Mouse (Mus musculus) urinary bladder, postnatal 10 days (tissue): ENCODE measurements around the gene Per2.

Experiments
- DNase-seq: peaks from one replicate; pipeline ENCODE4 v3.0.0; 2022; ENCODE audit warnings: low spot score

The Per2 gene

DNA sequence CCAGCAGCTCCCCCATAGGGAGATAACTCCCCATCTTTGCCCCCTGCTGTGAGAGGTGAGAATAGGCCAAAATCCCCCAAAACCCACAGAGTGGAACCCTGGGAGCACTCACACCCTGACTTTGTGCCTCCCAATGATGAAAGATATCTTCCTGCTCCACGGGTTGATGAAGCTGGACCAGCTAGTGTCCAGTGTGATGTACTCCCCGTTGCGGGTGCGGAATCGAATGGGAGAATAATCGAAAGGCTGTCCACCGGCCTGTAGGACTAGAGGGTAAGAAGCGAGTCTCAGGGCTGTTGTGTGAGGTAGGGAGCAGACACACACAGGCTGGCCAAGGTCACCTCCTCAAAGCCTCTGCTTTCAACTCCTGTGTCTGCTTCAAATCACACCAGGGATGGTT is 24.2 kb downstream of the Per2 start:
- DNase-seq = no peak

DNA sequence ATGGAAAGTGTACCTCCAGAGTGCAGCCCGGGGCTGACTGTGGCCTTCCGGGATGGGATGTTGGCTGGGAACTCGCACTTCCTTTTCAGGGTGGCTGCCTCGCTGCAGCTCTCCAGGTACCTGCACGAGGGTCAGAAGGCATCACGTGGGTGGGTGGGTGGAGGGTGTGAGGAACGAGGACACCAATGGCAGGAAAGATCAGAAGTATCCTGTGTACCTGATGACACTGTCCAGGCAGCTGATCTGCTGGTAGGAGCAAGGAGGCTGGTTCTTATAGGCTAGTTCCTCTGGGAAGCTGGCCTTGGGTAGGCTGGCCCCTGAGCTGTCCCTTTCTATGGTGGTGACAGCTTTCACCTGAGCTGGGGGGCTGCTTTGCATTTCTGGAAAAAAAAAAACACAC is 28.4 kb downstream of the Per2 start:
- DNase-seq = no peak

DNA sequence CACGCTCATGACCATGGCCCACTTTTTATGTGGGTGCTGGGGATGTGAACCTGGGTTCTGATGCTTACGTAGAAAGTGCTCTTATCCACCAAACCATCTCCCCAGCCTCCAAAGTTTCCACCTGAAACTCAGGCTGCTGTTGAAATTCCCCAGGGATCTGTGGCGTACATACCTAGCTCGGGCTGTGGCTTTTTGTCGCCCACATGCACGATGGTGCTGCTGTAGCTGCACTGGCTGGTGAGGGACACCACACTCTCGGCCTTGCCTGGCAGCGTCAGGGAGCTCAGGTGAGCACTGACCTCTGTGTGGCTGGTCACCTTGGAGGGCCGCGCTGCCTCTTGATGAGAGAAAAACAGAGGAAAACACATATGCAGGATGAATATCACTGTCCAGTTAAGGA is 29.9 kb downstream of the Per2 start:
- no peak for DNase-seq

DNA sequence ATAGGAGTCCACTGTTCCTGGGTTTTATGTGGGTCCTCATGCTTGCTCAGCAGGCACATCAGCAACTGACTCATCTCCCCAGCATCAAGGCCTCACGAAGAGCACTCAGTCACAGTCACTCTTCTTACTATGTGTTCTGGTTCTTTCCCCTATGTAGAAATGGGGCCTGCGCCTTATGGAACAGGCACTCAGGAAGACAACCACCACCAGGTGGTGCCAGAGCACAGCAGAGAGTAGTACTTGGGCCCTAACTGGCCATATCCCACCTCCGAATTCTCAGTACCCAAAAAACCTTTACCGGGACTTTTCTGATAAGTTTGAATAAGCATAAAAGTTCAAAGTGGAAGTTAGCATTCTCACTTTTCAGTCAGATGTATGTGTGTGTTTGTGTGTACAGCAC is 30.5 kb downstream of the Per2 start:
- DNase-seq = no peak

DNA sequence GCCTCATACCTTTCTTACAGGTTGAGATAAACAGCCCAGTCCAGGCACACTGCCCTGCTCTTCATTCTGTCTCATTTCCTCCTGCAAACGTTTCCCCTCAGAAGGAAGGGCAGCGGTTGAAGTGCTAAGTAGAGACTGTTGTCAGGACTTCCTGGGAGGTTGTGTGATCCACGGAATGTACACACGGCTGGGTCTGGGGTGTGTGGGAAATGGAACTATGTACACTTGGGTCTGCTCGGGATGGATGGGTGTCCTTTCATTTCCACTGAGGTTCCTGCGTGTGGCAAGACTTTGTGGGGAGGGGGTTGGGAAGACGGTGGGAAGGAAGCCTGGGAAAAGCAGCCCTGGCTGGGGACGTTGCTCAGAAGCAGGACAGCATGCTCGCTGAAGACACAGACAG is 32.7 kb downstream of the Per2 start:
- DNase-seq = no peak

DNA sequence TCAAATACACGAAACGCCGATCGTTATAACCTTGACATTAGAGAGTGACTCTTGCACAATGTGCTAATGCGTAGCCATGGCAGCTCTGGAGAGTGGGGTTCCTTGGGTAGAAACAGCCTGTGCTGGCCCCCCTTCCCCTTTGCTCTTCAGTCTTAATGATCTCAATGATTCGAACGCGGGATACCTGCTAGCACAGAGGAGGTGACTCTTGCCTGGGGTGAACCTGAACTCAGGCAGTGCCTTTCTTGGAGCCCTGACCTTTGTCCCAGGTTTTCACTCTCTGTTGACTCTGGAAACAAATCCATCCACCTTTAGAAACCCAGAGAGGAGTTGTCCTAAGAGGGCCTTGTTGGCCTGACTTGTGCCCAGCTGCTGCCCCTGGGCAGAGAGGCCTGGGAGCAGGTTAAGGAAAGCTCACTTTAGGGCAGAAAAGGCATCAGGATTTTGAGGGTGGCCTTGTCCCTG is 38.5 kb downstream of the Per2 start:
- DNase-seq = no peak

DNA sequence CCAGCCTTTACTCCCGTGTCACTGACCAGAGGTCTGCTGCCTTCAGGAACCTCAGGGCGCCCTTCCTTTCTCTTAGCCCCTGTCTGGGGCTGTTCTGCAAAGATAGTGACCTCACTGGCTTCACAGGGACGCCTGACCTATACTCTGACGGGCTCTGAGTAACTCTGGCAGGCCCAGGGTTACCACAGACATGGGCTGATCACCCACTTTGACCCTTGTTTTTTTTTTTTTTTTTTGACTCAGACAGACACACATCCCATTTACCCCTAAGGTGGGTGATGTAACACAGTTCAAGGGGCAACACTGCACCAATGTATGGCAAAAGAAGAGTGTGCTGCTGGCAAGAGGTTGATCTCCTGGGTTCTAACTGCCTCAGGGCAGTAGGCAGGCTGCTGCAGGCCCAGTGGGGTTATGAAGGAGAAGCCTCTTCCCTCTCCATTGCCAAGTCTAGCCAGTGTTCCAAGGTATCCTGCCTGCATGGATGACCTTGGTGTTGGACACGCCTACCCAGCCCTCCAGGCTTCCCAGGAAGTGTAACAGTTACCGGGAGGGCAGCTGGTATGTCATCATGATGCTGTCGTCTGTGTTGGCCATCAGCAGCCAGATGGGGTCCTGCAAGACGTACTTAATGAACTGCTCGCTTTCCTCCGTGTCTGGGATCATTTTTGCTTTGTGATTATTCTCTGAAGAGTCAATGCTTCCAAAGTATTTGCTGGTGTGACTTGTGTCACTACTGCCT is 39.1 kb downstream of the Per2 start:
- no peak for DNase-seq

DNA sequence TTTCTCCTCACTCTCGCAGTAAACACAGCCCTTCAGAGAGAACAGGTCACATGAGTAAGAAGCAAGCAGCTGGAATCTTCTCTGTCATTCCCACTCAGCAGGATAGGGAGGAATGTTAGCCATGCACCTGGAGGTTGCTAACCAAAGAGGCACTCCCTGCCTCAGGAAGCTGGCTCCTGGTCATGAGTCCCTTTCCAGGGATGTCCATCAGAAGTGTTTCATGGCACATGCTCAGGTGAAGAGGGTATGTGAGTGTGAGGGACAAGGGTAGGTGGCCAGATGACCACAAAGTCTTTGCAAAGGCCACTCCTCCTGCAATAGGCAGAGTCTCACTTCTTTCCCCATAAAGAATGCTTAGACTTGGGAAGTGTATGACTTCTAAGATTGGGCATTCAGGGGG is 41.1 kb downstream of the Per2 start:
- no peak for DNase-seq

DNA sequence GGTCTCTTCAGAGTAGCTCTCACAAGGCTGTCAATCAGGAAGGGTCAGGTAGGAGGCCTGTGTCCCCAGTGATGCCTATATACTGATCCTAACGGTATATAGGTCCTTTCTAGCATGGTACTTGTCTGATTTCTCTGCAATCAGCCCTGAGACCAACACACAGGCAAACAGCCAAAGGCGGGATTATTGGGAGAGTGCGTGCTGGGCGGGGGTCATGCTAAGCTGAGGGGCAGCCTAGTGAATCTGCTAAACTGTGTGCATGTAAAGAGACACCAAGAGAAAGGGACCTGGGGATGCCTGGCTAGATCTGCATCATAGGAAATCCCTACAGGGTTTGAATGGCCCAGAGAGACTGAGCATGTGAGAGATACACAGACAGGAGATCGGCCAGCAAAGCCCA is 43.8 kb downstream of the Per2 start:
- no peak for DNase-seq

DNA sequence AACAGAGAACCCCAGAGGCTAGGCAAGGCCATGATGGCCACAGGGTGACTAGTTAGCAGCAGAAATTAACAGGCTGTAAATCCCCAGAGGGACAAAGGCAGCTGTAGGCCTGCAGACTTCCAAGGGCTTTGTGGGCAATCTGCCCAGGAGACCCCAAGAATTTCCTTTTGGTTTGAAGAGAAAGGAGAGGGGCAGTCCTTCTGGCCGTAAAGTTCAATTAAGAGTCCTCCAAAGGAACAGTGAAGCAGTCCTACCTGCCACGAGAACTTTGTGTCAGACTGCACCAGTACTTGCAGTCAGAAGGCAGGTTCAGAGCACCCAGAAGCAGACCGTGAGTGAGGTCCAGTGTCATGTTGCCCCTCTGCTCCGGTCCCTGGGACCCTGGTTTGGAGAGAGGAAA is 44.2 kb downstream of the Per2 start:
- no peak for DNase-seq

DNA sequence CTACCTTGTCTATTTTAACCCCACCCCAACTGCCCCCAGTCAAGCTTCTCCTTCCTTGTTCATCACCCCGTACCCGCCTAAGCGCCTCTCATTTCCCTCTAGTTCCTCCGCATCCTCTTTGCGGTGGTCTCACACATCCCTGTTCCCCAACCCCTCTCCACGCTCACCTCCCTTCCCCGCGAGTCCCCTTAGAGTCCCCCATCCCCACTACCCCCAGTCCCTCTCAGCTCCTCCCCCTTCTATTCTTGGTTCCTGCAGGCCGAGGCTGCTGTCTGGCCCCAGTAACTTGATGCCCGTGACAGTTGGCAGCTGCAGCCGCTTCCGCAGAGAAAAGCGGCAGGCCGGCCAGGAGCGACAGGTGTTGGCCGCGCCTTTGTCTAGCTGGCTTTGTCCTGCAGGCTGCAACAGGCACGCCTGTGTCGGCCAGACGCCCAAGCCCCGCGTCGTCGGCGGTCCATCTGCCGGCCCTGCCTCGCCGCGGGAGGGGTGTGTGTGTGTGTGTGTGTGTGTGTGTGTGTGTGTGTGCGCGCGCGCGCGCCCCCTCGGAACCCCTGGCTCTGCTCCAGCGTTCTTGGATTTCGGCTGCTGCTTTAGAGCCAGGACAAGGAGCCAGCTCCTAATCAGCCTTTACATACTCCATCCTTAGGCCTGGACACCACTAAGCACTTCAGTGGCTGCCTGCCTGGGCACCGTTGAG is 45.1 kb downstream of the Per2 start, which contains the start of gene Hes6:
Hes6 (minus strand) TSS at position 141 of the 697 bp plus-strand sequence.
- DNase-seq = no peak

DNA sequence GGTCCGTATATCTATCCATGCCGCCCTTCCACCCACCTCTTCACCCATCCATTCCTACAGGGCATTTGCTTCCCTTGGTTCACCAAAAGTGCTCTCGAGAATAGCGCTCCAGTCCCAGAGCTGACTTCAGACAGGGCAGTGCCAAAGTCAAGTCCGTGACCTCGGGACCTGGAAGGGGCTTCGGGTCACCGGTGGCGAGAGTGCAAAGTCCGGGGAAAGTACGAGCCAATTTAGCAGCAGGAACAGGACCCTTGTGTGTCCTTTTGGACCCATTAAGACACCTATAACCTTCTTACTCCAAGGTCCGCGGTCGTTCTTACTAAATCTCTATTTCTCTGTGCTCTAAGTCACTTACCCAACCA is 45.6 kb downstream of the Per2 start:
- DNase-seq = no peak

DNA sequence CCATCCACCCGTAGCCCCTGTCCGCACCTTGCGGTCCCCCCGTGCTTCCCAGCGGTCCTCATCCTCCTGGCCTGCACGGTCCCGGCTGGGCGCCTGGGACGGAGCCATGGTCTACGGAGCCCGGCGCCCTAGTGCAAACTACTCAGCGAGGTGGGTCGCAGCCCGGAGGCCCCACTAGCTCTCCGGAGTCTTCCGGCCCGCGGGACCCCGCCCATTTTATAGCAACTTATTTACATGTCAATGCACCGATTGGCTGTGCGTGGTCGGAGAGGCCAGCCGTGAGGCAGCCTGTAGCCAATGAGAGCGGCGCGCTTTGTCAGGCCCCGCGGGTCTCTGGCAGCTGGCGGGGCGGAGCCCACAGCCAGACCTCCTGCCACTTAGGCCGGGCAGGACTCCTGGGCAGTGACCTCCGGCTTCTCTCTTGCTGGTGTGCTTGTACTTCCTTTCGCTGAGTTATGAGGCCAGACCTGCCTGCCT is 46.1 kb downstream of the Per2 start:
- DNase-seq = peak; percentile 69

DNA sequence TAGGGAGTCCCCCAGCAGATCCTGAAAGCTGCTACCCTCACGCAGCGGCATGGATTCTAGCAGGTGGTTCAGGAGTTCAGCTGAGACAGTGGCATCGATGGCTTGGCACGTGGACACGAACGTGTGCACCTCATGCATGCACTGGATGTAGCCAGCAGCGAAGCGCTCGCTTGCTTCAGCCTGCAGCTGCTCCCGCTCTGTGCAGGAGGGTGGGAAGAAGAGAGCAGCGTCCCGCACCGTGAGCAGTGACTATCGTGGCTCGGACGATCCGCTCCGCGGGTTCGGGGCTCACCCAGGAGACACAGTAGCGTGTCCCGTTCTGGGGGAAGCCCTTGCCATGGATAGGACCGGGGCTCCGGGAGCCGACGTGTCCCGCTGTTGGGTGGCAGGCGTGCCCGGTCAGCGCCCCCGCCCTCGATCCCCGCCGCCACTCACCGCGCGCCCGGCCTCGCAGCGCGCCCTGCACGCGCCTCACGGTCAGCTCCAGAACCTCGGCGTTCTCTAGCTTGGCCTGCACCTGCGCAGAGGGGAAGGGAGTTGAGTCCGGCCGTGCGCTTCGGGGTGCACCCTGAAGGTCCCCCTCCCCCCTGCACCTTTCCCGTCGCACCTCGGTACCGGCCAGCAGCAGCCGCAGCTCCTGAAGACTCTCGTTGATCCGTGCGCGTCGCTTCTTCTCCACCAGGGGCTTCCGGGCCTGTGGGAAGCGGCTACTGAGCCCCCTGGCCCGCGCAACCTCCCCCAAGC is 46.7 kb downstream of the Per2 start:
- DNase-seq = no peak

DNA sequence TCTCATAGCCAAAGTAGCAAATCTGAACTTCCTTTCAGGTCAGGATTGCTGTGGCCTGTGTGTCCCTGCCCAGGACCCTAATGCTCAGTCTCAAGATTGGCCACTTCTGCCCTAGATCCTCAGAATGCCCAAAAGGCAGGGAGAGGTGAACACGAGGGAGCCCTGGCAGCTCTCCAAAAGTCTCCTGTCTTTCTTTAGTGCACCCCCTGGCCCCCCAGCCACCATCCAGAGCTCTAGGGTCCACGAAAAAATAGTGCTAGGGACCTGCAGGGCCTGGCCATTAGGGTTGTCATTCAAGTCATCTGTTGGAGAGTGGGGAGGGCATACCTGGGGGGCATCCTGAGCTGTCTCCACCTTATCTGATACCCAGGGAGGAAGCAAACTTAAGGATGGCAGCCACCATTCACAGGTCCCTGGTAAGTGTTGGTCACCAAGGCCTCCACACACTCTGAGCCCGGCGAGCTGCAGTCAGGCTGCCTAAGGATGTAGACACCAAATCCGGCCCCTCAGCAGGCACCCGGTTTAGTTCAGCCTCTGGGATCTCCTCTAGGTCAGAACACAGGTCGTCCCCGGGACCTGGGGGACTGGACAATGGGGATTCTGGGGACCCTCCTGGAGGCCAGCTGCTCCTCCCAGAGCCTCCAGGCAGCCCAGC is 47.4 kb downstream of the Per2 start:
- no peak for DNase-seq

DNA sequence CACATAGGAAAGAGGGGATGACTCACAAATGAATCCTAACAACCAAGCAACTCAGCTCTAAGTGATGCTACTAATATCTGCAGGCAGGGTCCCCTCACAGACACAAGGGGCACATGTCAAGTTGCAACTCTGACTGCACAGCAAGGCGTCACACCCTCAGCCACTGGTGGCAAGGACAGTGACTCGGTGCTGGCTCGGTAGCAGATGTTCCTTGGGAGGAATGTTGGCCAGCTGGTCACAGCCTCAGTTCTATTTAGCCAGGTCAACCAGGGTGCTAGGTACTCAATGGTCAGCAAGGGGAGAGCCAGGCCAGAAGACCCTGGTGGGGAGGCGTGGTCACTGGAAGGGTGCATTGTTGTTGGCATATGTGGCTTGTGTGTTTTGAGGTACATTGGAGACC is 51.3 kb downstream of the Per2 start:
- DNase-seq = no peak

DNA sequence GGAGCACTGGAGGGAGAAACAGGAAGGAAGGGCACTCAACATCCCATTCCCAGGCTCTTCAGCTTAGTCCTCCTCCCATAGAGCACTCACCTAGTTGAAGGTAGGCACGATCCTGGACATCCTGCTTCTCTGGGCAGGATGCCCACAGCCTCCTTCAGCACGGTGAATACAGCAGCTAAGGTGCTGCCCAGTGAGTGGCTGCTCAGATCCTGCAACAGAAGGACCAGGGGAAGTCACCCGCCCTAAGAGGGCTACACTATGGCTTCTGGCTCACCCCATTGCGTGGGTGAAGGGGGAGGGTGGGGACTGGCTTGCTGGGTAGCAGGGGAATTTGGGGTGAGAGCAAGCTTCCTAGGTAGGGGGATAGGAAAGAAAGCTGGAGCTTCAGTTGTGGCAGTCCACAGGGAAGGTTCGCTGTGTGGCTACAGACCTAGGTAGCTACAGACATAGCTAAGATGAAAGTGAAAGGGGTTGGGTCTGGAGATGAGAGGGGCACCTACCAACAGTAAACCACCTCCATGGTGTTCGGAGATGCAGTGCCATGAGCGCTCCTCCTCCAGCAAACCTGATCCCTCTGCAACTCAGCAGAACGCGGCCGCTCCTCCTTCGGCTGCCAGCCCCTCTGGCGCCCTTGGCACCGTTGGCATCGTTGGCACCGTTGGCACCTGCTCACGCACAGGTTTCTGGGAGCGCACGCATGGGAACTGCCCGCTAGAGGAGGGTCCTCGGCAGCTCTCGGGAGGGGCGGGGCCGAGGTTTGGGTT is 53.5 kb downstream of the Per2 start:
- no peak for DNase-seq

DNA sequence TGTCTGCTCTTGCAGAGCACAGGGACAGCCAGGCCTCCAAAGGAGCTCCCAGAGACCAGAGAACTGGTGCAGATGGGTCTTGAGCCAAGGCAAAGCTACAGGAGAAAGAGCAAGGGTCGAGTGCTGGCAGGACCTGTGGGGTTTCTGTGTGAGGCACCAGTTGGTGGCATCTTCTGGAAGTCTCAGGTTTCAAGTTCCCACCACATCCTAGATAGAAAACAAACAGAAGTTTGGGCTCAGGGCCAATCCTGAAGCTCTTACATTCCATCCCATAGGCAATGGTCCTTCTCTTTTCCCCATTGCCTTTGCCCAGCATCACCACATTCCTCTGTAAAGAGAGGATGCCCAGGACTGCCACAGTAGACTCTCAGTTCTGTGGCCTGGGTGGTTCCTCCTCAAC is 54.1 kb downstream of the Per2 start:
- no peak for DNase-seq

DNA sequence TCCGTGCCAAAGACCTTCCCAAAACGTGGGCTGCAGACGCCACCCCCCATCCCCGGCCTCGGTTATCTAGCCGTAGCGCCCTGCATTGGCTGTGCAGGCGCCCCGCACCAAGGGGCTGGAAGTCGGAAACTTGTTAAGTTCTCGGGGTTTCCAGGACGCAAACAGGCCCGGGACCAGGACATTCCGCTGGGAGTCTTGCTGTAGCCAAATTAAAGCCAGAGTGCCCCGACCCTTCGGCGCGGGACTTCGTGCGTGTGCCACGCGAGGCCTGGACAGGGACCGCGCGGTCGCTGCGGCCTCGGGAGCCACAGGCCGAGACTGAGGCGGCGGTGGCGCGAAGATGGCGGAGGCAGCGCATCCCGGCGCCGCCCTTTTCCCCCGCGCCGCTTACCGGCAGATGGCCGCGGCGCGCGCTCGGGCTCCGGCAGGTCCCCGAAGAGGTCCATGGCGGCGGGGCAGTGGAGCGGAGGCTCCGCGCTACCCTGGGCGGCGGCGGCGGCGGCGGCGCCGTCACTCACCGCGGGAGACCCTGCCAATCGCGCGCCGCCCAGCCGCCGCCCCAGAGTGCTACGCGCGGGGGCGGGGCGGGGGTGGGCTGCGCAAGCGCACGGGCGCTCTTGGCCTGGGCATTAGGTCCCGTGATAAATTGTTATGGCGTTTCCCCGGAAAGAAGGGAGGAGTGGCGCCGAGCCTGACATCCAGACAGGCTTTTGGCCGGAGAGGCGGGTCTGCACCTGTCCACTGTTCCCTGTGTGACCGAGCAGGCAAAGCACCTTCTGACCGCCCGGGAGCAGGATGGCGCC is 60.7 kb downstream of the Per2 start, which contains the start of gene Ilkap:
Ilkap (minus strand) TSS at position 556 of the 803 bp plus-strand sequence.
- no peak for DNase-seq

DNA sequence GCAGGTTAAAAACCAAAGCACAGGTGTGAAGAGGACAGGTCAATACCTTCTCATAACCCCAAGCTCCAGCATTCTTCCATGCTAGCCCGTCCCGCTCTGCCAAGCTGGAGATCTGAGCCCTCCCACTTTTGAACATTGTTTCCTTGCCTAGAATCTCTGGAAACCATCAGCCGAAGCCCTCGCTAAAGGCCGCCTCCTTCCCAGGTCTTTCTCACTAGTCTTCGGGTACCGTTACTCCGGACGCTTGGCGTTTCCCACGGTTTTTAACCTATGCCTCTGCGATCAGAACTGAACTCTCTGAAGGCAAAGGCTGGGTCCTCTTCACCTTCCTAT is 61.2 kb downstream of the Per2 start:
- DNase-seq = no peak

DNA sequence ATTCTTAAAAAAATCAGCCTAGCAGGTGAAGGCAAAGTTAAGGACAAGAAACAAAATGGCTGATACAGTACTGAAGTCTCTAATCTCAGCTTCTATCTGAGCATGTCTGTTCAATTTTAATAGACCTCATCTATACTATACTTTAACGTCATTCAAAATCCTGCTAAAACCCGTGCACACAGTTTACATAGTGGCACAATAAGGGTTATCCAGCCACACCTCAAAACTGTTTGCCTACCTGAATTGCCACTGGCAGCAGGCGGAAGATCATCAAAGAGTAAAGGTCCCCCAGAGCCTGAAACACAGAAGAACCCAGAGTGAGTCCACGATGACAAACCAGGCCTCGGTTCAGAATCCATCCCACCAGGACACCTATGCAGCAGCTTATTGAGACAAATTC is 68.8 kb downstream of the Per2 start:
- no peak for DNase-seq
